Mouse (Mus musculus) frontal cortex, postnatal 14 days (tissue): Measurements from ENCODE around the gene Plpp4.

Experiments
- DNase-seq, 2 experiments: peaks; one replicate each; pipeline ENCODE4 v3.0.0; 2022; ENCODE audit warnings: low spot score in 2 of 2

The Plpp4 gene

DNA sequence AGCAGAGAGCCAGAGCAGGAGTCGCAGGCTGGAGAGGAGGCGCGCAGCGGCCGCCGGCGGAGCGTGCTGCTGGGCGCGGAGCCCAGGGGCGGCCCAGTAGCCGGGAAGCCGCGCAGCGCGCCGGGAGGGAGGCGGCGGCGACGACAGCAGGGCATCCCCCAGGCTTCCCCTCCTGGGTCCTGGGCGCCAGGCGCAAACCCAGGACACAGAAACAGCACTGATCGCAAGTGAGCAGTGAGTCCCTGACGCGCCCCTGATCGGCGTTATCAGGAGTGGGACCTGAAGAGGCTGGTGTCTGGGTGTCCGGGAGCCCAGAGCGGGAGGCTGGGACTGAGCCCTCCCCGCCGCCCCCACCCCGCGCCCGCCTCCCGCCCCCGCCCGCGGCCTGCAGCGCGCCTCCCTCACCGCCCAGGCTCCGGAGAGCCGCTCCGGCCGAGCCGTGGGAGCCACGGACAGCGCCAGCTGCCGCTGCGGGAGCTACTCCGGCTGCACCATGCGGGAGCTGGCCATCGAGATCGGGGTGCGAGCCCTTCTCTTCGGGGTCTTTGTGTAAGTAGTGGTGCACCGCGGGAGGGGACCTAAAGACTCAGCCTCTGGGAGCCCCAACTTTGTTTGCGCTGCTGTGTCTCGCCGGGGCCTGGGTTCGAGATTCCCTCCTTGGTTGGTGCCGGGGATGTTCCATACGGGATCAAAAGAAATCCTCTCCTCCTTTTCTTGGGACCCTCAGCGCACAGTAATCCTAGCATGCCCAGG is at the start of gene Plpp4:
Gene Plpp4 (plus strand): TSS at position 411 of the 753 bp plus-strand sequence.
- peak in 1 of 2 experiments; percentile 24 for DNase-seq

GRCm38 (mm10) chr7:129215926-129216543 is 40.8 kb upstream of the Plpp4 start:
- no peak for DNase-seq

- DNase-seq, result no peak
These were observed 40.2 kb upstream of the Plpp4 start for GRCm38 (mm10) chr7:129216547-129217195.

DNA sequence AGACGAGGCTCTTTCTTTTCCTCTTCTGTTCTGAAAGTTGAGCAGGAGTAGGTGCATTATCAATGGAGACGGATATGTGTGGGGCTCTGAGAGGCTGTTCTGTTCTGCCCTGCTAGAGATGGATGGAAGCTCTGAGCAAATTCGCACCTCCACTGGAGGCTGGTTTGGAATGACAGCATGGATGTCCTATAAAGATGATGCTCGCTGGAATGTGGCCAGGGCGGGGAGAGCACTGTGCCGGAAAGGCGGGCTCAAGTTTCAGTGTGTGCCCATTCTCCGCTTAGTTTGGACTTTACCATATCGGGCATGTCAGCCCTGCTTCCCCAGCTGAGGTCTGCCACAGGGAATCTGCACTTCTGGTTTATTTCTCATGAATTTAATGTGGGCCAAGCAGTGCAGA is 35.9 kb upstream of the Plpp4 start:
- no peak for DNase-seq

GRCm38 (mm10) chr7:129221649-129222048 is 35.2 kb upstream of the Plpp4 start:
- DNase-seq, result no peak

GRCm38 (mm10) chr7:129235410-129235809 is 21.4 kb upstream of the Plpp4 start:
- DNase-seq, result peak in 1 of 2 experiments; percentile 16

- no peak for DNase-seq
These were observed 20.8 kb upstream of the Plpp4 start for GRCm38 (mm10) chr7:129235995-129236394.

DNA sequence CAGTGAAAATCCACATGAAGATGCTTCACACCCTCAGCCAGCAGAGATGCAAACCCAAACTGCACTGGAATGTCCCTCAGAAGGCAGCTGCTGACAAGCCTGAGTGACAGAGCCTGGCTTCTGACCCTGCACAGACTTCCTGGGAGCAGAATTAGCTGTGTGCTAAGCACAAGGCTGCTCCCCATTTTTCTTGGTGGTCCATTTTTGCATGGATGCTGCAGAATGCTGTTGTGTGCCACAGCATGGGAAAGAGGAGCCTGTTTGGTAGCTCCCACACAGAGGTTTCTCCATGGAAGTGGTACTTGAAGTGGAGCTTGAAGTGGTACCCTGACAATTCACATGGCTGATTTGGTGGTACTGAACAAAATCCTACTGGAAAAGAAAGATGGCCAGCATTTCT is 5.8 kb upstream of the Plpp4 start:
- DNase-seq, result no peak

DNA sequence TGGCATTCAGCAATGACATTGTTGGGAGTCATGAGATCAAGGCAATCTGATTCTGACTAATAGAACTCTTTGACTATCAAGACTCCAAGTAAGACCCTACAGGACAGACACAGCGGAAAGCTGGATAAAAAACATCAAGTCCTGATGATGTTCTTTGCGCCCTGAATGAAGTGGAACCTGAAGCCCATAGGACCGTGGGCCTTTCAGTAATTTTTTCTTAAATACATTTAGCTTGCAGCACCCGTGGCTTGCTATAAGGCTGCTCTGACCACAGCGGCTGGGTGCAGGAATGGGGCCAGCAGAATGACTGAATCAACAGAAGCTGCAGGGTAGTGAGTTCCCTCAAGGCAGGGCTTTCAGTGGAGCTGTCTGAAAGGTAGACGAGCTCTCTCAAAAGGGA is 3.4 kb upstream of the Plpp4 start:
- no peak for DNase-seq

DNA sequence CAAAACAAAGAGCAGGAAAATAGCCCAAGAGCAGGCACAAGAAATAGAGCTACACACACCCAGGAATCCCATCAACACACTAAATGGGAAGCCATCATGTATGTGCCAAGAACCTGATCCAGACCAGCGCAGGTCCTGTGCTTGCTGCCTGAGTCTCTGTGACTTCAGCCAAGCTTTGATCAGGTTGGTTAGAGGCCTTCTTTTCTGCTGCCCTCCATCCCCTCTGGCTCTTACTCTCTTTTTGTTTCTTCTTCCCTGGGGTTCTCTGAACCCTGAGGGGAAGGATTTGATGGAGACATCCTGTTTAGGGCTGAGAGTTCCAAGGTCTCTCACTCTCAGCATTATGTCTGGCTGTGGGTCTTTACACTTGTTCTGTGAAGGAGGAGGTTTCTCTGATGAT is 2.7 kb upstream of the Plpp4 start:
- no peak for DNase-seq

DNA sequence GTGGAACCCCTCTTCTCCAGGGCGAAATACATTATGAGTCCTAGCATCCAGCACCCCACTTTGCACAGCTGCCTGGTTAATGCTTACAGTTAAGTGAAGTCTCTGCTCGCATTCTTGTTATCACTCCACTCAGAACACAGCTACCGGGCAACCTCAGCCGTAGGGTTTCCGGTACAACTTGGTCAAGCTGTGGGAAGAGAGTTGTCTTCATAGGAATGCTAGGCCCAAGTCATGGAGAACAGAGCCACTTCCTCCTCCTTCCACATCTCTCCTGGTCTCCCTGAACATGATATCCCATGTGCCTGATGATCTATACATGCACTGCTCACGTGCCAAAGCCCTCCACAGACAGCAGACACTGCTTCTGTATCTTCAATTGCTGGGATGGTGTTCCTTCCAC is 1.4 kb upstream of the Plpp4 start:
- DNase-seq, result no peak

DNA sequence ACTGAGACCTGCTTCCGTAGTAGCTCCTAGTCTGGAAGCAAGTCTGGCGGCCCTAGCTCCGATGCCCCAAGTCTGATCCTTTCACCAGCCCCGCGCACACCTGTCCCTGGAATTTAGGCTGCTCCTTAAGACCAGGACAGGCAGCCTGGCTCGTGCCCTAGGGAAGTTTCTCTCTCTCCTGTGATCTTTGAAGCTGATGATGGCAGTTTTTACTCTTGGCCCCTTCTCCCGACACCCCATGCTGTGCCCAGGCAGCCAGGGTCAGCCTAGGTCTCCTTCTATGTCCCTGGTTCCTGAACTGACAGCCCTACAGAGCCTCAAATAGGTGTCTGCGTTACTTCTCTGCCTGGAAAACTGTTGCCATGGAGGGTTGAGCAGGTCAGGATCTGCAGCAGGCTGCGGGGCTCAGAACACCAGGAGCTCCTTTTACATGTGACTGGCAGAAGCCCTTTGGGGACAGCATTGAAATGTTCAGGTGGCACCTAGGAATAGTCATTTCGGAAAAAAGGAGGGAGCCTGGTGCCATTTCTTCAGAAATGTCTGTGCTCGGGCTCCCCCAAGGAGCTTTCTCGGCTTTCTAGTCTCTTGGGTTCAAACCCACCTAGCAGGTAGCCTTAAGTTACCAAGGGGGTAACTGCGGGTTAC is 665 bp downstream of the Plpp4 start:
- no peak for DNase-seq

DNA sequence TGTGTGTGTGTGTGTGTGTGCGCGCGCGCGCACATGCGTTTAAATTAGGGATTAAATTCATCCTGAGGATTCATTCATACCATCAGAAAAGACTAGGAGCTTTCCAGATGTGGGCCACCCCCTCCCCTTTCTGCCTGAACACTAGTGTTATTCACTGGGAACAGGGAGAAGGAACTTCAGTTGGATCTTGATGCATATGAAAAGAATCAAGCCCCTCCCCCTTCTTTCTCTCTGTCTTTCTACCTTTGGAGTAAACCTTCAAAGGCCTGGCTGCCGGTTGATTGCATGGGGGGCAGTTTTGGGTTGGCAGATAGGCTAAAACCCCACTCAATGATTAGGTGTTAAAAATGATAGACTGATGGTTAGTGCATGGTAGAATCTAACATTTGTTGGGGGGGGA is 1.5 kb downstream of the Plpp4 start:
- no peak for DNase-seq

- no peak for DNase-seq
These were observed 2.4 kb downstream of the Plpp4 start for GRCm38 (mm10) chr7:129259195-129259594.

DNA sequence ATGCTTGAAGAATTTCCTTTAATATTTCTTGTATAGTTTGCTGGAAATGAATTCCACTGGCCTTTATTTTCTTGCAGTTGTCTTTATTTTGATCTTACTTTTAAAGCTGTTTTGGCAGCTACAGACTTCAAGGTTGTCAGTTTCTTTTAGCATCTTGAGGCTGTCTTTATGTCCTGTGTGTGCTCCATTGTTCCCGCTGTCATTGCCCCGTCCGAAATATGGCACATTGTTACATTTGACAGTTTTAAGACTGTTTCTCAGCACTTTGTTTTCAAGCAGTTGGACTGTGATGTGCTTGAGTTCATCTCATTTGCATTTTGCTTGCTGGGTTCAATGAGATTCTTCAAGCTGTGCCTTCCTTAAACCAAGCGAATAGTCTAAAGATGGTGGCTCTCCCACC is 17.0 kb downstream of the Plpp4 start:
- no peak for DNase-seq

- no peak for DNase-seq
These were observed 17.9 kb downstream of the Plpp4 start for GRCm38 (mm10) chr7:129274726-129275125.

- no peak for DNase-seq
These were observed 20.9 kb downstream of the Plpp4 start for GRCm38 (mm10) chr7:129277751-129278150.

DNA sequence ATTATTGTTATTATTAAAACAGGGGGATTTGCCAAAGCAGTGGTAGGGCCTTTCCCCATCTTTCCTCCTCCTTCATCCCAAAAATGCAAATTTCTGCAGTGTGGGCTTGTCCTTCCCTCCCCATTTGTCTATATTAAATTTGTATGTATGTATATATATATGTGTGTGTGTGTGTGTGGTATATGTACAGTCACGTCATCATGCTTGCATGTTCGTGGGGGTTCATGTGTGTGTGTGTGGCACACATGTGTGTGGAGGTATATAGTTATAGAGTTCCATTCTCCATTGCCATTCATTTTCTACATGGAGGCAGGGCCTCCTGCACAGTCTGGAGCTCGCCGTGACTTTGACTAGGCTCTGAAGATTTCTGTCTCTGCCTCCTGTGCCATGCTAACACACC is 22.0 kb downstream of the Plpp4 start:
- no peak for DNase-seq

GRCm38 (mm10) chr7:129279261-129279660 is 22.4 kb downstream of the Plpp4 start:
- no peak for DNase-seq

GRCm38 (mm10) chr7:129281966-129282365 is 25.1 kb downstream of the Plpp4 start:
- DNase-seq, result no peak

GRCm38 (mm10) chr7:129285186-129285868 is 28.5 kb downstream of the Plpp4 start:
- DNase-seq, result no peak

DNA sequence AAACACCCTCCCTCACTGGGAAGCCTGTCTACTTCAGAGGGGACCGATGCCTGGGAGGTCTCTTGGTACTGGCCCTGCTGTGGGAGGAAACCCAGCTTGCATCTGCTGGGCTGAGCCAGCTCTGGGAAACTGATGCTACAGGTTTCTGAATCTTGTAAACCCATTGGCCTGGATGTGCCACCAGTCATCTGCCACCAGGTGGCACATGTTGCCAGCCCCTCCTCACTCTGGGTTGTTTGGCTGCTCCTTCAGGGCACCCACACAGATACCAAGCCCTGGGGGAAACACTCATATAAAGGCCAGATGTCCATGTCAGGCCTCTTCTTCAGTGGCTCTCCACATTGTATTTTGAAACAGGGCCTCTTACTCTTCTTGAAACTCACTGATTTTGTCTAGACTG is 36.4 kb downstream of the Plpp4 start:
- DNase-seq, result no peak
